Mouse (Mus musculus): ENCODE measurements around the gene Rnls. TPM values are rescaled to one million over a fixed set of nuclear protein-coding genes. Genes with fewer than 3 reads are reported as not detected.

The Rnls gene
- polyA plus RNA-seq, 1 experiment: 0.34 TPM

DNA sequence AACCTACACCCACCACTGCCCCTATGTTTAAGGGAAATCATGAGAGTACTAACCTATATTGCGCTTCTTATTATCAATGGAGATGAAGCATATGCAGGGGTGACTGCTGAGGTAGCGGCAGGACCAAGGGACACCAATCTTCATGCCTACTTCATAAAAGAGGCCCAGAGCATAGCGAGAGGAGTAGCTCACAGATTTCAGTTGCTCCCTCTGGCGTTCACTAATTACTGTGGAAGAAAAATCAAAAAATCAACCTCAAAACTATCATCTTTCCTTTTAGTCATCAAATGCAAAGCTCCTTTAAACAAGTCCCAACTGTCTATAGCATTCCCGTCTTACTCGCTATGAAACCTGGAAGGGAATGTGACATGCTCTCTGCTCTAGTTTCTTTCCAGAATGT, 189.7 kb downstream of the Rnls start:
- WGBS: 89% methylated on average over 6 of the region's 6 CpGs
- TF ChIP-seq POLR2A (IDR thresholded peaks at IDR 0.05; ENCODE audit: low read depth, low read length) (no peak), CTCF (IDR thresholded peaks at IDR 0.05; ENCODE audit: extremely low read depth, insufficient read depth, insufficient read length, insufficient replicate concordance) (no peak)
- no peak for DNase-seq (ENCODE audit: low read depth in 1 of 2, low spot score in 2 of 2)
- Histone ChIP-seq H3K4me1 (ENCODE audit: control insufficient read depth, insufficient read depth, insufficient read length) (no peaks in the 10 kb centered on the region), H3K4me3 (ENCODE audit: extremely low read depth, insufficient read depth, insufficient read length) (no peak overlapping the region), H3K27ac (ENCODE audit: insufficient read depth, low read length) (no peak overlapping the region), H3K36me3 (ENCODE audit: control insufficient read depth, insufficient read depth, low read length) (no peaks in the 10 kb centered on the region), H3K27me3 (ENCODE audit: control insufficient read depth, insufficient read depth, low read length) (no peaks in the 10 kb centered on the region)

DNA sequence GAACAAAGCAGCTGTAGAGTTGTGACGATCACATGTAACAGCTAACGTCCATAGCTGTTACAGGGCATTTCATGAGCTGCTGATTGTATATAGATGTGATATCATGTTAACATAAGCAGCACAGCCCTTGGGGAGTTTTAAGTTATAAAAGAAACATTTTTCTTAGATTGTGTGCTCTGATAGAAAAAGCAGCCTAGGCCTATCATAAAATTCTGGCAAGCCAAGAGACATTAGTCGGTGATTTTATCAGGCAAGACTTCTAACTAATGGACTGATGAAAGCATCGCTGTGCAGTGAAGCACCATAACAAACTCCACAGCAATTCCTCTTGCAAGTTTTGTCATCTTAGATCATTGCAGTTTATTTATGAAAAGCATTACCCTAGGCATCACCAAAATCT, 190.9 kb downstream of the Rnls start:
- Histone ChIP-seq H3K4me1 (ENCODE audit: control insufficient read depth, insufficient read depth, insufficient read length) (no peaks in the 10 kb centered on the region), H3K36me3 (ENCODE audit: control insufficient read depth, insufficient read depth, low read length) (no peaks in the 10 kb centered on the region), H3K27me3 (ENCODE audit: control insufficient read depth, insufficient read depth, low read length) (no peaks in the 10 kb centered on the region), H3K4me3 (ENCODE audit: extremely low read depth, insufficient read depth, insufficient read length) (no peak overlapping the region), H3K27ac (ENCODE audit: insufficient read depth, low read length) (no peak overlapping the region)
- no peak for DNase-seq (ENCODE audit: low read depth in 1 of 2, low spot score in 2 of 2)
- TF ChIP-seq CTCF (IDR thresholded peaks at IDR 0.05; ENCODE audit: extremely low read depth, insufficient read depth, insufficient read length, insufficient replicate concordance): no peak
- no peak for TF ChIP-seq POLR2A (IDR thresholded peaks at IDR 0.05; ENCODE audit: low read depth, low read length)
- WGBS: 90% methylated on average over 4 of the region's 4 CpGs

DNA sequence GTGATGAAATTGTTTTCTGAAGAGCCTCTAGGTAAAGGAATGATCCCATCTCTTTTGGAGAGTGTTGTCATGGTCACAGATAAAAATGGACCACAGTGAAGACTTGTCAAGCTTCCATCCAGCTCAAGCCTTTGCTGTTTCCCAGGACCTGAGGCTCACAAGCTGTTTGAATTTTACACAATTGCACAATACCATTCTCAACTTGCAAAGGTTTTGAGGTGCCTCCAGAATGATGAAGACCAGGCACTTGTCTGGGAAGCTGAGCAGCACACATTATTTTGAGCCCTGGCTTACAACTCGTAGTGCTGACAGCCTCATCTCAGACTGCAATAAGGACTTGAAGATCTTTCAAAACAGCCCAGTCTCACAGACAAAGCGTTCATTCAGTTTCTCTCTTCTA, 200.0 kb downstream of the Rnls start:
- Histone ChIP-seq H3K4me1 (ENCODE audit: control insufficient read depth, insufficient read depth, insufficient read length) (no peaks in the 10 kb centered on the region), H3K27me3 (ENCODE audit: control insufficient read depth, insufficient read depth, low read length) (no peaks in the 10 kb centered on the region), H3K36me3 (ENCODE audit: control insufficient read depth, insufficient read depth, low read length) (no peaks in the 10 kb centered on the region), H3K4me3 (ENCODE audit: extremely low read depth, insufficient read depth, insufficient read length) (no peak overlapping the region), H3K27ac (ENCODE audit: insufficient read depth, low read length) (no peak overlapping the region)
- DNase-seq (ENCODE audit: low read depth in 1 of 2, low spot score in 2 of 2): no peak
- no peak for TF ChIP-seq CTCF (IDR thresholded peaks at IDR 0.05; ENCODE audit: extremely low read depth, insufficient read depth, insufficient read length, insufficient replicate concordance)
- no peak for TF ChIP-seq POLR2A (IDR thresholded peaks at IDR 0.05; ENCODE audit: low read depth, low read length)
- 93% methylated on average over 2 of the region's 2 CpGs for WGBS

DNA sequence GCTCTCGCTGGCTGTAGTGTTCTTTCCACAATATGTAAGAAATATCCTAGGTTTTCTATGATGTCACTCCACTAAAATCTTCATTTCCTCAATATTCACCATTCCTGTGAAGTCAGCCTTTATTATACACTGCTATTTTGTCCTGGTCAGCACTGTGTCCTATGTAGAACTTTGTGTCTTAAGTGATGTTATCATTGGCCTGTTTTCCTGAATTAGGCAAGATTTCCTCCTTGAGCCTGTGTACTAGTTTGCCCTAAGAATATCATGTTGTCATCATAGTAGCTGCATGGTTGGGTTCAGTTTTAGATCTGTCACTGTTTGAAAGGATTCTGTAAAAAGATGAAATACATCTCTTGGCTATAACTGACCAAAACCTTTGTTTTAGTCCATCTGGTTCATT, 203.3 kb downstream of the Rnls start:
- 96% methylated on average over 1 of the region's 1 CpGs for WGBS
- Histone ChIP-seq H3K27me3 (ENCODE audit: control insufficient read depth, insufficient read depth, low read length) (no peaks in the 10 kb centered on the region), H3K4me3 (ENCODE audit: extremely low read depth, insufficient read depth, insufficient read length) (no peak overlapping the region), H3K36me3 (ENCODE audit: control insufficient read depth, insufficient read depth, low read length) (no peaks in the 10 kb centered on the region), H3K4me1 (ENCODE audit: control insufficient read depth, insufficient read depth, insufficient read length) (no peaks in the 10 kb centered on the region), H3K27ac (ENCODE audit: insufficient read depth, low read length) (no peak overlapping the region)
- DNase-seq (ENCODE audit: low read depth in 1 of 2, low spot score in 2 of 2): no peak
- TF ChIP-seq CTCF (IDR thresholded peaks at IDR 0.05; ENCODE audit: extremely low read depth, insufficient read depth, insufficient read length, insufficient replicate concordance) (no peak), POLR2A (IDR thresholded peaks at IDR 0.05; ENCODE audit: low read depth, low read length) (no peak)

DNA sequence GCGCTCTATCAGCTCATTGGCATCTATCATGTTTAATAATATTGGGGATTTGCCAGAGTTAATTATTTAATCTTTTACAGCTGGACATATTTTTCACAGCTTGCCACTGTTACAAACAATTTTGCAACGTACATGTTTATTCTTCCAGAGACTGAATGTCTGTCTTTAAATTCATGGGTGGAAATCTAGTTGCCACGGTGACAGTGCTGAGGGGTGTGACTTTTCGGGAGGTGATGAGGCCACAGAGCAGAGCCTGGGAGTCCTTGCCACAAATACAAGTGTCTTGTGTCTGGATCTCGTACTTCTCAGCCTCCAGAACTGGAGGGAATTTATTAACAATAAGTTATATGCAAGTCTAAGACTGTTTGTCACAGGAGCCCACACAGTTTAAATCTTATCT, 212.5 kb downstream of the Rnls start:
- no peaks in the 10 kb centered on the region for H3K36me3 ChIP-seq (ENCODE audit: control insufficient read depth, insufficient read depth, low read length)
- no peak overlapping the region for H3K27ac ChIP-seq (ENCODE audit: insufficient read depth, low read length)
- no peak for DNase-seq (ENCODE audit: low read depth in 1 of 2, low spot score in 2 of 2)
- 82% methylated on average over 5 of the region's 5 CpGs for WGBS
- no peak for TF ChIP-seq POLR2A (IDR thresholded peaks at IDR 0.05; ENCODE audit: low read depth, low read length)
- TF ChIP-seq CTCF (IDR thresholded peaks at IDR 0.05; ENCODE audit: extremely low read depth, insufficient read depth, insufficient read length, insufficient replicate concordance): no peak
- H3K4me1 ChIP-seq (ENCODE audit: control insufficient read depth, insufficient read depth, insufficient read length): peaks cover 5% of the 10 kb centered on the region; the same call in 1 of the 2 replicates
- H3K4me3 ChIP-seq (ENCODE audit: extremely low read depth, insufficient read depth, insufficient read length): no peak overlapping the region
- H3K27me3 ChIP-seq (ENCODE audit: control insufficient read depth, insufficient read depth, low read length): no peaks in the 10 kb centered on the region

DNA sequence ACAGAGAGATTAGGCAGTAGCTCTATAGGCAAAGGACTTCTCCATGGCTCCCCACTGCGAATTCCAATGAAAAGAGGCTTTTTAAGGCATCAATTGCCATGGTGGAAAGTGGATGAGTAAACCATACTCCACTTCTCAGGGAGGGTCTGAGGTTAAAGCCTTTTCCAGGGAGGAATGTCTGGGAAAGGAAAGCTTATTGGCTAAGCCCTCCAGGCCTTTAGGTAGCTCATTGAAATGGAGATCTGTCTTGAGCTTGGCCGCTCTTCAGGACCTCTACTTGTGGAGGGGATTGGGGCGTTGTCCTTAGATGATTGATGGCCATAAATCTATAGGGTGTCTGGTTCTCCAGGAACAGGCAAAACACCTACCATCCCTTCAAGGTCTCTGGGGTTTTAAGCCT, 213.2 kb downstream of the Rnls start:
- Histone ChIP-seq H3K27ac (ENCODE audit: insufficient read depth, low read length) (no peak overlapping the region), H3K36me3 (ENCODE audit: control insufficient read depth, insufficient read depth, low read length) (no peaks in the 10 kb centered on the region), H3K27me3 (ENCODE audit: control insufficient read depth, insufficient read depth, low read length) (no peaks in the 10 kb centered on the region), H3K4me1 (ENCODE audit: control insufficient read depth, insufficient read depth, insufficient read length) (peaks cover 5% of the 10 kb centered on the region; the same call in 1 of the 2 replicates), H3K4me3 (ENCODE audit: extremely low read depth, insufficient read depth, insufficient read length) (no peak overlapping the region)
- TF ChIP-seq POLR2A (IDR thresholded peaks at IDR 0.05; ENCODE audit: low read depth, low read length) (no peak), CTCF (IDR thresholded peaks at IDR 0.05; ENCODE audit: extremely low read depth, insufficient read depth, insufficient read length, insufficient replicate concordance) (no peak)
- no peak for DNase-seq (ENCODE audit: low read depth in 1 of 2, low spot score in 2 of 2)
- 91% methylated on average over 3 of the region's 3 CpGs for WGBS

DNA sequence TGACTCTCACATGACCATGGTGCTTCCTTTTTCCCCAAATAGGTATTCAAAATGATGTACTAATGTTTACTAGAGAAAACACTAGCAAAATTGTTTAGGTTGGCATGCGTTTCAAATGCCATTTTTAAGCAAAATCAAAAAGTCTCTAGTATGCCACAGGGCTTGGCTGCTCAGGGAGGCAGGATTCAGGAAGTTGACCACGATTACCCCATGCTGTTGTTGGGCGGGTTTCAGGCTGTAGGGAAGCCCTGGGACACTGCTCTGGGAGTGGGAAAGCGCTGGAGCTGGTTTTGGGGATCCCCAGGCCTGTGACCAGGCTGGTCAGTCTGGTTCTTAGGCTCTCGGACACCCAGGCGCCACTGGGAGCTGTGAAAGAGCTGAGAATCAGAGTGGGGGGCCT, 213.7 kb downstream of the Rnls start:
- Histone ChIP-seq H3K27ac (ENCODE audit: insufficient read depth, low read length) (no peak overlapping the region), H3K27me3 (ENCODE audit: control insufficient read depth, insufficient read depth, low read length) (no peaks in the 10 kb centered on the region), H3K36me3 (ENCODE audit: control insufficient read depth, insufficient read depth, low read length) (no peaks in the 10 kb centered on the region), H3K4me3 (ENCODE audit: extremely low read depth, insufficient read depth, insufficient read length) (no peak overlapping the region), H3K4me1 (ENCODE audit: control insufficient read depth, insufficient read depth, insufficient read length) (peaks cover 5% of the 10 kb centered on the region; the same call in 1 of the 2 replicates)
- WGBS: 80% methylated on average over 6 of the region's 6 CpGs
- TF ChIP-seq CTCF (IDR thresholded peaks at IDR 0.05; ENCODE audit: extremely low read depth, insufficient read depth, insufficient read length, insufficient replicate concordance): no peak
- no peak for TF ChIP-seq POLR2A (IDR thresholded peaks at IDR 0.05; ENCODE audit: low read depth, low read length)
- no peak for DNase-seq (ENCODE audit: low read depth in 1 of 2, low spot score in 2 of 2)

Data from spleen, adult 2 months (tissue).